In the genomic region with DNA sequence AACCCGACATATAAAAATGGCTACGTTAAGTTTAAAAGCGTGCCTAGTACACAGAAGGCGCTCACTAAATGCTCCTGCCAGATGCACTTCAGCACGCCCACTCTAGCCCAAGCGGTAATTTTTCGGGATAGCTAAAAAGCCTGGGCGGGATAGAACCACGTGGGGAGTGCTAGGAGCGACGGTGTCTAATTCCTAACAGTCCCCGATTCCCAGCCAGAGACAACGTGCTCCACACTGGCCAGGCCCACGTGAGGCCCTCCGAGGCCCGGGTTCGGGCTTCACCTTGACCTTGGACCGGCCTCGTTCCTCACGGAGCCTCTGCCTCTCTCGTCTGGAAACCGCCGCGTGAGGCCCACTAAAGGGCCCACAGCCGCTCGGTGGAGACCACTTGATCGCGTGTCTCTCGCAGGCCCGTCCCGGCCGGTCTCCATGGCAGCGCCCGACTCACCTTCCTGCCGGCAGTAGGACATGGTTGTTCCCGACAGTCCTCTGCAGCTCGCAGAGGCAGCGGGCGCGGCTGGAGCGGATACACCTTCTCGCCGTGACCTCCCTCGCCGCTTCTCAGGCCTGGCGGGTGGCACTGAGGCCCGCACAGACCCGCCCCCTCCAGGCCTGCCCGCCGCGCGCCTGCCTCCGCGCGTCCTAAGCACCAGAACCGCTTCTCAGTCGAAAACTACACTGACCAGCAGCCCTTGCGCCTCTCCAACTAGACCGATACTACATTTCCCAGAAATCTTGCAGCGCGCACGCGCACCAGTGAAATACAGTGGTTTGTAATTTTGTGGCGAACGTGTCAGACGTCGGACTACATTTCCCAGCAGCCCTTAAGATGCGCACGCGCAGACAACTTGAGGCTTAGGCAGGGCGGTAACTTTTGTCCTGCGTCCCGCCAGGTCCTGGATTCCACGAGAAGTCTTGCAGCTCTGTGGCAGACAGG, we compare ENCODE assay signal across 8 mouse cellular contexts. TPM values are rescaled to one million over a fixed set of nuclear protein-coding genes. Genes with fewer than 3 reads are reported as not detected.
DNase-seq lines count a peak whose midpoint lies in the region; ATAC-seq and TF ChIP-seq lines count a peak whose summit lies in the region.

A gene (minus strand): TSS at position 679 of the 937 bp plus-strand sequence.
A gene (plus strand): TSS at position 836 of the 937 bp plus-strand sequence.

- dilution Hi-C loops in CH12.LX (cut with MboI; ENCODE audit: extremely low pct_ligation_motif_present, extremely low pct_unique_long_range_greater_than_20kb, low sequenced_read_pairs): no loop called here

- in situ Hi-C loops in CH12.LX (cut with MboI; ENCODE audit: low pct_ligation_motif_present, low pct_unique_long_range_greater_than_20kb, low sequenced_read_pairs): no loop called here

- peak; percentile 86 for TF ChIP-seq POLR2A in CH12.LX (IDR thresholded peaks at IDR 0.05; ENCODE audit: low read depth, low read length)

- H3K4me1 ChIP-seq in CH12.LX (ENCODE audit: control insufficient read depth in 1 of 2, insufficient read depth in 2 of 2): peaks cover 16 to 59% of the 10 kb centered on the region in 2 experiments
- H3K4me1 ChIP-seq in forebrain, embryonic 11.5 days (replicated peaks; ENCODE audit: control insufficient read depth, insufficient read depth, low read length): peaks cover 12% of the 10 kb centered on the region
- peaks cover 18% of the 10 kb centered on the region for H3K4me1 ChIP-seq in heart, embryonic 16.5 days (ENCODE audit: control insufficient read depth, insufficient read depth, low read length)
- peaks cover 40% of the 10 kb centered on the region for H3K4me1 ChIP-seq in liver, embryonic 15.5 days (replicated peaks)
- peaks cover 27% of the 10 kb centered on the region for H3K4me1 ChIP-seq in neural tube, embryonic 12.5 days

- H3K9ac ChIP-seq in CH12.LX (ENCODE audit: insufficient read depth, low read depth): peak within 1 kb of the TSS; percentile 93
- H3K9ac ChIP-seq in forebrain, embryonic 11.5 days (ENCODE audit: low read length): peak within 1 kb of the TSS; percentile 76
- H3K9ac ChIP-seq in heart, embryonic 16.5 days (ENCODE audit: low read length): peak within 1 kb of the TSS; percentile 83
- H3K9ac ChIP-seq in liver, embryonic 15.5 days: peak within 1 kb of the TSS; percentile 78
- peak within 1 kb of the TSS; percentile 76 for H3K9ac ChIP-seq in neural tube, embryonic 12.5 days

- H3K9me3 ChIP-seq in CH12.LX (replicated peaks; ENCODE audit: low read length): no peaks in the 10 kb centered on the region
- no peaks in the 10 kb centered on the region for H3K9me3 ChIP-seq in forebrain, embryonic 11.5 days (ENCODE audit: control insufficient read depth, low read length)
- H3K9me3 ChIP-seq in heart, embryonic 16.5 days (replicated peaks; ENCODE audit: control insufficient read depth, low read length): no peaks in the 10 kb centered on the region
- H3K9me3 ChIP-seq in liver, embryonic 15.5 days (replicated peaks): no peaks in the 10 kb centered on the region
- H3K9me3 ChIP-seq in neural tube, embryonic 12.5 days: no peaks in the 10 kb centered on the region

- peaks cover 16 to 59% of the 10 kb centered on the region in 2 experiments for H3K36me3 ChIP-seq in CH12.LX (replicated peaks in 1 of 2; ENCODE audit: control insufficient read depth in 1 of 2, insufficient read depth in 1 of 2, low read length in 1 of 2)
- H3K36me3 ChIP-seq in forebrain, embryonic 11.5 days (ENCODE audit: control insufficient read depth, insufficient read depth, low read length): no peaks in the 10 kb centered on the region; the same call in 1 of the 2 replicates
- peaks cover 6% of the 10 kb centered on the region for H3K36me3 ChIP-seq in heart, embryonic 16.5 days (ENCODE audit: control insufficient read depth, insufficient read depth)
- peaks cover 37% of the 10 kb centered on the region for H3K36me3 ChIP-seq in liver, embryonic 15.5 days (replicated peaks)
- H3K36me3 ChIP-seq in neural tube, embryonic 12.5 days: peaks cover 20% of the 10 kb centered on the region

- no peak for TF ChIP-seq CTCF in CH12.LX (conservative IDR thresholded peaks at IDR 0.05 in 1 of 2, IDR thresholded peaks at IDR 0.05 in 1 of 2; ENCODE audit: low read depth in 2 of 2, low read length in 2 of 2)

- no peak for TF ChIP-seq RAD21 in CH12.LX (IDR thresholded peaks at IDR 0.05; ENCODE audit: low read depth, low read length)

- H3K27ac ChIP-seq in CH12.LX (ENCODE audit: insufficient read depth, low read depth): peak within 1 kb of the TSS; percentile 79
- H3K27ac ChIP-seq in forebrain, embryonic 11.5 days (ENCODE audit: low read depth, low read length): no peak within 1 kb of the TSS
- peak within 1 kb of the TSS; percentile 85 for H3K27ac ChIP-seq in heart, embryonic 16.5 days (ENCODE audit: low read length)
- peak within 1 kb of the TSS; percentile 78 for H3K27ac ChIP-seq in liver, embryonic 15.5 days (replicated peaks)
- H3K27ac ChIP-seq in neural tube, embryonic 12.5 days: no peak within 1 kb of the TSS

- no peaks in the 10 kb centered on the region for H3K27me3 ChIP-seq in CH12.LX (replicated peaks)
- H3K27me3 ChIP-seq in forebrain, embryonic 11.5 days (ENCODE audit: control insufficient read depth, insufficient read depth, low read length): no peaks in the 10 kb centered on the region
- no peaks in the 10 kb centered on the region for H3K27me3 ChIP-seq in heart, embryonic 16.5 days (ENCODE audit: control insufficient read depth, insufficient read depth, low read length)
- H3K27me3 ChIP-seq in liver, embryonic 15.5 days: no peaks in the 10 kb centered on the region
- no peaks in the 10 kb centered on the region for H3K27me3 ChIP-seq in neural tube, embryonic 12.5 days (replicated peaks)

- peak; percentile 97 for ATAC-seq in forebrain, embryonic 11.5 days (replicated peaks; ENCODE audit: low FRiP score)
- ATAC-seq in heart, embryonic 16.5 days (replicated peaks; ENCODE audit: extremely low read depth, insufficient read depth, low FRiP score): peak; percentile 97
- ATAC-seq in liver, embryonic 15.5 days (ENCODE audit: insufficient read depth): peak; percentile 98
- ATAC-seq in neural tube, embryonic 12.5 days (ENCODE audit: low FRiP score, low read depth): peak; percentile 98

- DNase-seq in CH12.LX (ENCODE audit: extremely low read depth): peak; percentile 99
- DNase-seq in c-Kit-positive CD71-positive TER-119-negative erythroid progenitor cells, embryonic 14.5 days (ENCODE audit: low read depth): peak; percentile 99
- peak; percentile 97 for DNase-seq in forebrain, embryonic 11.5 days (ENCODE audit: low spot score)
- peak; percentile 99 to 100 for DNase-seq in kidney, postnatal 36 days
- DNase-seq in telencephalon, adult 2 months (ENCODE audit: low read depth, low spot score): peak; percentile 99

- peaks cover 49% of the 10 kb centered on the region for H3K79me2 ChIP-seq in CH12.LX (replicated peaks; ENCODE audit: control insufficient read depth, extremely low read depth, insufficient read depth, poor library complexity, severe bottlenecking)

- peak within 1 kb of the TSS; percentile 92 to 97 (median 93) for H3K4me3 ChIP-seq in CH12.LX (replicated peaks in 1 of 3; ENCODE audit: low read depth in 2 of 3, low read length in 2 of 3, poor library complexity in 1 of 3)
- peak within 1 kb of the TSS; percentile 66 for H3K4me3 ChIP-seq in forebrain, embryonic 11.5 days (ENCODE audit: low read depth, low read length)
- H3K4me3 ChIP-seq in heart, embryonic 16.5 days (ENCODE audit: low read length): peak within 1 kb of the TSS; percentile 79
- H3K4me3 ChIP-seq in liver, embryonic 15.5 days (replicated peaks): peak within 1 kb of the TSS; percentile 72
- H3K4me3 ChIP-seq in neural tube, embryonic 12.5 days: peak within 1 kb of the TSS; percentile 67

- WGBS in forebrain, embryonic 11.5 days: under 1% methylated on average over 74 of the region's 74 CpGs
- WGBS in heart, embryonic 16.5 days: under 1% methylated on average over 74 of the region's 74 CpGs
- under 1% methylated on average over 74 of the region's 74 CpGs for WGBS in liver, embryonic 15.5 days (ENCODE audit: insufficient replicate concordance)
- under 1% methylated on average over 74 of the region's 74 CpGs for WGBS in neural tube, embryonic 12.5 days

- no peak for TF ChIP-seq EP300 in CH12.LX (IDR thresholded peaks at IDR 0.05; ENCODE audit: low read length)

- H3K4me2 ChIP-seq in CH12.LX (ENCODE audit: insufficient read depth, low read depth, poor library complexity, severe bottlenecking): peak within 1 kb of the TSS; percentile 90
- H3K4me2 ChIP-seq in forebrain, embryonic 11.5 days (ENCODE audit: low read depth, low read length, severe bottlenecking): peak within 1 kb of the TSS; percentile 70
- H3K4me2 ChIP-seq in heart, embryonic 16.5 days (ENCODE audit: low read depth, low read length): peak within 1 kb of the TSS; percentile 90
- peak within 1 kb of the TSS; percentile 87 for H3K4me2 ChIP-seq in liver, embryonic 15.5 days
- peak within 1 kb of the TSS; percentile 81 for H3K4me2 ChIP-seq in neural tube, embryonic 12.5 days (replicated peaks)

TF ChIP-seq in CH12.LX, 34 proteins besides CTCF, POLR2A, EP300 and RAD21 (continues in another document):
- TF ChIP-seq NRF1 (IDR thresholded peaks at IDR 0.05; ENCODE audit: low read depth, low read length): peak; percentile 99
- peak; percentile 83 for TF ChIP-seq SIN3A (IDR thresholded peaks at IDR 0.05; ENCODE audit: low read length)
- TF ChIP-seq MEF2A (IDR thresholded peaks at IDR 0.05; ENCODE audit: borderline replicate concordance, low read depth, low read length): peak; percentile 73
- TF ChIP-seq RCOR1 (conservative IDR thresholded peaks at IDR 0.05; ENCODE audit: low read depth, low read length): no peak
- peak; percentile 68 for TF ChIP-seq MAX (IDR thresholded peaks at IDR 0.05; ENCODE audit: low read length)
- TF ChIP-seq PAX5 (IDR thresholded peaks at IDR 0.05; ENCODE audit: low read length): no peak

RNA-seq across cellular contexts. Expression of the first gene that starts in this region (rescaled TPM):
- total RNA-seq in CH12.LX (2012; rRNA removed): 30.1 and 40.8 TPM in 2 replicates
- 49.7 and 56.5 TPM in 2 replicates for total RNA-seq in CH12.LX (2014; rRNA removed)
- polyA plus RNA-seq in CH12.LX (2012; ENCODE audit: insufficient read length, low read depth): 41.4 and 45.0 TPM in 2 replicates
- 29.6 and 32.8 TPM in 2 replicates for polyA plus RNA-seq in forebrain, embryonic 11.5 days (2014; fragmentation: Nextera tagmentation; extraction: Ambion mirVana)
- 32.4 and 33.7 TPM in 2 replicates for polyA plus RNA-seq in heart, embryonic 16.5 days (2015; fragmentation: Nextera tagmentation; extraction: Ambion mirVana)
- 12.3 and 13.8 TPM in 2 replicates for polyA plus RNA-seq in liver, embryonic 15.5 days (2015; fragmentation: Nextera tagmentation; extraction: Ambion mirVana)
- 22.4 and 23.0 TPM in 2 replicates for polyA plus RNA-seq in neural tube, embryonic 12.5 days (2016; fragmentation: Nextera tagmentation; extraction: Ambion mirVana)

RNA-seq across cellular contexts. Expression of the second gene that starts in this region (rescaled TPM):
- total RNA-seq in CH12.LX (2012; rRNA removed): 27.8 and 29.7 TPM in 2 replicates
- total RNA-seq in CH12.LX (2014; rRNA removed): 24.5 and 25.0 TPM in 2 replicates
- polyA plus RNA-seq in CH12.LX (2012; ENCODE audit: insufficient read length, low read depth): 16.1 and 19.2 TPM in 2 replicates
- 71.0 and 76.5 TPM in 2 replicates for polyA plus RNA-seq in forebrain, embryonic 11.5 days (2014; fragmentation: Nextera tagmentation; extraction: Ambion mirVana)
- 27.6 and 29.7 TPM in 2 replicates for polyA plus RNA-seq in heart, embryonic 16.5 days (2015; fragmentation: Nextera tagmentation; extraction: Ambion mirVana)
- 12.0 and 12.2 TPM in 2 replicates for polyA plus RNA-seq in liver, embryonic 15.5 days (2015; fragmentation: Nextera tagmentation; extraction: Ambion mirVana)
- 47.7 and 51.6 TPM in 2 replicates for polyA plus RNA-seq in neural tube, embryonic 12.5 days (2016; fragmentation: Nextera tagmentation; extraction: Ambion mirVana)

Comparison
In these comparisons a context has a peak if more than half of its experiments do, and no peak if none do; other contexts are left out.
1. H3K27ac ChIP-seq: peak in CH12.LX (single experiment), heart, embryonic 16.5 days (single experiment) and liver, embryonic 15.5 days (single experiment); none in forebrain, embryonic 11.5 days (single experiment) and neural tube, embryonic 12.5 days (single experiment).
2. Peak in every context shown above with its lines, with median percentiles within 50 percentile points of each other: DNase-seq, H3K4me2 ChIP-seq, H3K4me3 ChIP-seq, H3K9ac ChIP-seq and ATAC-seq.